Mouse (Mus musculus) spleen, postnatal 4 days (tissue): ENCODE measurements around the gene Gale.

Source experiments
- DNase-seq, 2 experiments: peaks; one replicate each; pipeline ENCODE4 v3.0.0; 2022; ENCODE audit warnings: low spot score in 2 of 2

Gale gene

GRCm38 (mm10) chr4:135963457-135964193, at the start of gene Gale:
Gale (plus strand) TSS chr4:135963727.
- DNase-seq = peak; percentile 92 to 95

DNA sequence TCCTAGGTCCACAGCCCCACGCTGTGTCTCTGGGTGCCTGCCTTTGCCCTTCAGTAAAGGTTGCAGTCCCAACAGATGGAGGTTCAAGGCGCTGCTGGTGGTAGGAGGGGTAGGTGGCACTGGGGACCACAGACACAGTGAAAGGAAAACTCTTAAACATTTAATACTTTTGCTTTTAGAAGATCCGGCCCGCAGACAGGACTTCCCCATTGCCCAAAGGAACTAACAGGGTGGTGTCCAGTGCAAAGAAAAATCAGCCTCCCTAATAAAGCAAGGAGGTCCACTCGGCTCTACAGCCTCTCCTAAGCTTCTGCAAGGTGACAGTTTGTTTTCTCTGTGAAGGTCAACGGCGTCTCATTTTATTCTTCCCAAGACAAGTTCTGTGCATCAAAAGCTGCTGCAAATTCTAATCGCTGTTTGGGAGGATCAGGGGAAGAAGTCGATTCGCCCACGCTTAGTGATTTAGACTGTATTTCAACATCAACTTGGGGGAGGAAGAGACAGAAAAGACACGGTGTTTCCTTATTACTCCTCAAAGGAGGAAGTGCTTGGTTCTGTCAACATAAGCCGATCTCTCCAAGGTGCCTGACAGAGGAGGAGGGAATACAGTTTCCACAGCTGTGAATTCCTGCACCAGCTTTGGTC, 44.8 kb upstream of the Gale start:
- DNase-seq = no peak

GRCm38 (mm10) chr4:135919280-135919639, 44.3 kb upstream of the Gale start:
- DNase-seq = no peak

DNA sequence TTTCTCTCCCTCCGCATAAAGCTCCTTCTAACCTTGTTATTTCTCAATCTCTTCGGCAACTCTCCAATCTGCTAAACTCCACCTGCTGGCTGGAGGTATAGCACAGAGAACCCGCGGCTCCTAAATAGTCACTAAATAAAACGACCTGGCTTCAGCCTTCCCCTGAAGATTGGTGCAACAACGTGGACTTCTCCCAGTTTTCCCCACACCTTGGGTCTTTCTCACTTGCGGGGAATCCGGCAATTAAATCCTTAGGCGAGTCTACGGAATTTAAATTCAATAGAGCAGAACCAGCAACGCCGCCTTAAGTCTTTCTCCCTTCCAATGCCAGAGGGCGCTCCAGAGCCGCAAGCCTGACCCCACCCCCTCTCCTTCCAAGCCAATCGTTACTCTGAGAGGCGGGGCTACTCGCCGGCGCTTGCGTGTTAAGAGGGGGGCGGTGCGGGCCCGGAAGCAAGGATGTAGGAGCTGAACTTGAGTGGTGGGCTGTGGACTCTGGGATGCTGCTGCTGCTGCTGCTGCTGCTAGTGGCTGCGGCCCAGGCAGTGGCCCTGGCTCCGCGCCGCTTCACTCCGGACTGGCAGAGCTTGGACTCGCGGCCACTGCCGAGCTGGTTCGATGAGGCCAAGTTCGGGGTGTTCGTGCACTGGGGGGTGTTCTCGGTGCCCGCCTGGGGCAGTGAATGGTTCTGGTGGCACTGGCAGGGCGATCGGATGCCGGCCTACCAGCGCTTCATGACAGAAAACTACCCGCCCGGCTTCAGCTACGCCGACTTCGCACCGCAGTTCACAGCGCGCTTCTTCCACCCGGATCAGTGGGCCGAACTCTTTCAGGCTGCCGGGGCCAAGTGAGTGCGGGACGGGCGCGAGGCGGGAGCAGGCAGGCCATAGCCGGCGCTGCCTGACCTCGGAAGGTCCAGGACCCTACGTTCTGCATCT, 43.0 kb upstream of the Gale start, which contains the start of gene Fuca1:
Gene Fuca1 (plus strand): TSS at position 432 of the 938 bp plus-strand sequence.
- peak; percentile 97 to 99 for DNase-seq

DNA sequence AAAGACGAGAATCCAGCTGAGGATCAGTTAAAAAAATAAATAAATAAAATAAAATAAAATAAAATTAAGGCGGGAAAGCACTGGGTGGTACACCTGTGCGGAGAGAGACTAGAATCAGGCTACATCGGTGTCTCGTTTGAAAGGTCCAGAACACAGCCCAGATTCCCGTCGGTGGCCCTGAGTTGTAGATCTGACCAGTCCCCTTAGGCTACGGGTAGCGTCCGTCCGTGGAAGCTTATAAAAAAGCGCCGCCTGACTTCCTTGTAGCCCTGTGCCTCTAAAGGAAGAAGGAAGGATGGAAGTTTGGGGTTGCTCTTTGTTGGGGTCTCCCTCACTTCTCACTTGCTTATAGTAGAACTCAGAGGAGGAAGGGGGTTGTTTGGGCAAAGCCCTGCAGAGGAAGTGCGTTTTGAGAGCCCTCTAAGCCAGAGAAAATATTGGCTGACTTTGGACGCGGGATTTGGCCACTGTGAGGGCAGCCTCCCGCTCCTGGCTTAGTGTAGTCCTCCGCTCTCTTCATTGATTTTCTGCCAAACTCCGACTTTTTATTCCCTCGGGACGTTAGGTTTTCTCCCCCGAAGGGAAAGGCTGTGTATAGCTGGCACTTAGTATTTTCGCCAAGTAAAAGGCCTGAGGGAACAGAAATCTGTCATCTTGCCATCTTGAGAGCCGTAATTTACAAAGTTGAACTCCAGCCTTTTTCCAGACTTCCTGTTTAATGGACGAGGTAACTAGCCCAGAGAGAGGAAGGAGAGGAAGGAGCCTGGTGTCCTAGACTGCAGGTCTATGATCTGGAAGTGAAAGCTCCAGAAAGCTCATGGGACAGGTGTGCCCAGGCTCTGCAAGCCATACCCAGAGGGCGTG, 42.0 kb upstream of the Gale start:
- no peak for DNase-seq

DNA sequence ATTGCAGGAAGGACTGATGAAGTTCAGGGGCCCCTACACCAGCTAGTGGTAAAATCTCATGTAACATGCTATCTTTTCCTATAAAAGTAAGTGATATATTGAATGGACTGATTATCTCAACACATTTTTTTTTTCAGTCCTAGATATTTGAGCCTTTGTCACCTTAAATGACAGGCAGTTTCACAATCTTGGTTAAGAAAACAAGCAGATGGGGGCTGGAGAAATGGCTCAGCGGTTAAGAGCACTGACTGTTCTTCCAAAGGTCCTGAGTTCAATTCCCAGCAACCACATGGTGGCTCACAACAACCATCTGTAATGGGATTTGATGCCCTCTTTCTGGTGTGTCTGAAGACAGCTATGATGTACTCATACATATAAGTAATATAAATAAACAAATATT, 41.3 kb upstream of the Gale start:
- DNase-seq = no peak

DNA sequence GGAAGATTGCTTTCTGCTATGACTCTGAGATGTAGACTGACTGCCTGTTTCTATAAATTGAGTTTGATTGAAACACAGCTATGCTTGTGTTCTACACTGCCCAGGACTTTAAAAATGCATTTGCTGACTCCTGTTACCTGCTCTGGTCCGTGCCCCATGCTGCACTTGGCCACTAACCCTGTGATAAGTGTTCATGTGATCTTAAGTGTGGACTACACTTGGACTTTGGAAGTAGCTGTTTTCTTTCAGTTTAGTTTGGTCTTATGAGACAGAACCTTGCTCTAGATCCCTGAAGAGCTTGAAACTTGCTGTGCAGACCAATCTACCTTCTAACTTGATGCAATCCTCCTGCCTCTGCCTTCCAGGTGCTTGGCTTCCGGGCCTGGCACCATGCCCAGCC, 39.1 kb upstream of the Gale start:
- DNase-seq = no peak

DNA sequence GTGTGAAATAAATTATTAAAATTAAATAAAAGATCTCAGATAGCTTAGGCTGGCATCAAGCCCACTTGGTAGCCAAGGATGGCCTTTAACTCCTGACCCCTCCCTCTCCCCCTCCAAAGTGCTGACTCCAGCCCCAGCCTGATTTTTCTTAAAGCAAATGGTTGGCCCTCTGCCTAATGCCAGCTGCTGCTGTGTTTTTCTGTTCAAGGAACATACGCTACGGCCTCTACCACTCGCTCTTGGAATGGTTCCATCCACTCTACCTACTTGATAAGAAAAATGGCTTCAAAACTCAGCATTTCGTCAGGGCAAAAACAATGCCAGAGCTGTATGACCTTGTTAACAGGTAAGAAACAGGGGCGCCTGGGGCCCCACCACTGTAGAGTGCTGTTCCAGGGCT, 38.2 kb upstream of the Gale start:
- DNase-seq = no peak

GRCm38 (mm10) chr4:135926195-135926808, 37.2 kb upstream of the Gale start:
- no peak for DNase-seq

GRCm38 (mm10) chr4:135926861-135927260, 36.7 kb upstream of the Gale start:
- no peak for DNase-seq

DNA sequence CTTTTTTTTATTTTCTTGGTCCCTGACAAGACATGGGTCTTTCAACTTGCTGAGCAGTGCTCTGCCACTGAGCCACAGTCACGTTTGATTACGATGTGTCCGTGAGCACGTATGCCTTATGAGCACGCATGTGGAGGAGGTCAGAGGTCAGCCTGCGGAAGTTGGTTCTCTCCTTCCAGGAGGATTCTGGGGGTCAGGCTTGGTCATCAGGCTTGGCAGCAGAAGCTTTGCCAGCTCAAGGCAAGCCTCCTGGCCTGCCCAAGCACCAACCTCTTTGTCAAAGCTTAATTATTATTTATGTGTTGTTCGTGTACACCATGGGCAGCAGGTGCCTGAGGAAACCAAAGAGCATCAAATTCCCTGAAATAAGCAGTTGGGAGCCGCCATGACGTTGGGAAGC, 35.2 kb upstream of the Gale start:
- DNase-seq = no peak

DNA sequence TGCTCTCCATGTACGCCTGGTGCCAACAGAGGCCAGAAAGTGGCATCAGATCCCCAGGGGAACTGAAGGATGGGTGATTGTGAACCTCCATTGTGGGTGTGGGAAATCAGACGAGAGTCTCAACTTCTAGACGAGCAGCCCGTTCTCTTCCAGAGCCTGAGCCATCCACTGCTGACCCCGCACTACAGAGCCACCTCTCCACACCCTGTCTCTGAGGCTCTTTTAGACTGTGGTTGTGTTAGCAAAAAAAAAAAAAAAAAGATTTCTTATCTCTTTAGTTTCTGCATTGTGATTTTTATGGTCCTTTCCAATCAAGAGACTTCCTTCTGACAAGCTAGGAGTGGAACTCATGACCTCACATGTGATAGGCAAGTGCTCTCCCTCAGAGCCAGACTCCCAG, 34.1 kb upstream of the Gale start:
- no peak for DNase-seq

DNA sequence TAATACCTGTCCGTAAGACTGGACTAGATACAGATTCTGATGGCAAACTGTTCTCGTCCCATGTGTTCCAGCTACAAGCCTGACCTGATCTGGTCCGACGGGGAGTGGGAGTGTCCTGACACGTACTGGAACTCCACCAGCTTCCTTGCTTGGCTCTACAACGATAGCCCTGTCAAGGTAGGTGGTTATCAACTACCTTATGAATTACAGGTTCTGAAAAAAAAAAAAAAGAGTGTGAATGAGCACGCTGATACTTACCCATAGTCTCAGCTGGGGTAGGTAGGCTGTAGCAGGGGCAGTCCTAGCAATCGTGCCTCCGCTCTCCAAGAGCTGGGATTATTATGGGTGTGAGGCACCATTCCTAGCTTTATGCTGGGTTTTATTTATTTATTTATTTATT, 33.7 kb upstream of the Gale start:
- DNase-seq = no peak

DNA sequence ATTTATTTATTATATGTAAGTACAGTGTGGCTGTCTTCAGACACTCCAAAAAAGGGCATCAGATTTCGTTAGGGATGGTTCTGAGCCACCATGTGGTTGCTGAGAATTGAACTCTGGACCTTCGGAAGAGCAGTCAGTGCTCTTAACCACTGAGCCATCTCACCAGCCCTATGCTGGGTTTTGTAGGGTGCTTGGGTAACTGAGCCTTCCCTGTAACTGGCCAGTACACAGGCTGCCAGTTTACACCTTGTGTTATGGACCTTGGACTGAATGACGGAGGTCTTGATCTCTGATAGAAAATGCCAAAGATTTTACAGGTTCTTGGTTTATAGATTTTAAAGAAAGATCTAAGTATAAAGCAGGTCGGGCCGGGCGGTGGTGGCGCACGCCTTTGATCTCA, 33.3 kb upstream of the Gale start:
- DNase-seq = no peak

GRCm38 (mm10) chr4:135931832-135932231, 31.7 kb upstream of the Gale start:
- no peak for DNase-seq

DNA sequence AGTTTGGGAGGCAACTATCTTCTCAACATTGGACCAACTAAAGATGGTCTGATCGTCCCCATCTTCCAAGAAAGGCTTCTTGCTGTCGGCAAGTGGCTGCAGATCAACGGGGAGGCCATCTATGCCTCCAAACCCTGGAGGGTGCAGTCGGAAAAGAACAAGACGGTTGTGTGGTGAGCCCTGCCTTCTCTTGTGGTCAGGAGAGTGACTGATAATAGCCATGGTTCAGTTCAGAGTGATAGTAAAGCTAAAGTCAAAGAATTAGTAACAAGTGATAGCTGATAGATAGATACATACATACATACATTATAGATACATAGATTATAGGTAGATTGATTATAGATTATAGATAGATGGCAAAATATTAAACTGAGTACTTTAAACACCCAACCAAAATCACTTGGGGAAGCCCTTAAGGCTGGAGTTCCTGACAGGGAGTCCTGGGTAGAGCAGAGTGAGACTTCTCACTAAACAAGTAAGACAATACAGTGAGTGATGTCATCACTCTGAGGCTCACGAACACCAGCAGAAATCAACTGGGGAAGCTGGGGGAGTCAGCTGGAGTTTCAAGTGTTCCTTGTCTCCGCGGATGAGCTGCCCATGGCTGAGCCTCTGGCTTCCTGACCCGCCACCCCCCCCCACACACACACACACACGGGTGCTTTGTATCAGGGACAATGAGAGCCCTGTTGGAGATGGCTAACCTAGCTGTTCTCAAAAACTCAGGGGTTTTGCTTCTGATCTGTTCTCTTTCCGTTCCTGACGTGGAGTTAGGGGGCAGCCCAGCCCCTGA, 28.6 kb upstream of the Gale start:
- DNase-seq = no peak

- no peak for DNase-seq
Observed at GRCm38 (mm10) chr4:135935502-135935901, 28.0 kb upstream of the Gale start.

GRCm38 (mm10) chr4:135938858-135939257, 24.7 kb upstream of the Gale start:
- DNase-seq = no peak

DNA sequence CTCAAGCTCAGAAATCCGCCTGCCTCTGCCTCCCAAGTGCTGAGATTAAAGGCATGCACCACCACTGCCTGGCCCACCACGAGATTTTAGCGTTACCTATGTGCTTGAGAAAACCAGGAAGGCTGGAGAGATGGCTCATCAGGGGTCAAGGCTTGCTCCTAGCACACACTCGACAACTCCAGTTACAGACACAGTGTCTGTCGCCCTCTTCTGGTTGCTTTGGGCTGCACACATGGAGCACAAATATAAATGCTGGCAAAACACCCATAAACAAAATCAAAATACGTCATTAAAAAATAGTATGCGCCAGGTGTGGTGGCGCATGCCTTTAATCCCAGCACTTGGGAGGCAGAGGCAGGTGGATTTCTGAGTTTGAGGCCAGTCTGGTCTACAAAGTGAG, 22.5 kb upstream of the Gale start:
- DNase-seq = peak in 1 of 2 experiments; percentile 65

DNA sequence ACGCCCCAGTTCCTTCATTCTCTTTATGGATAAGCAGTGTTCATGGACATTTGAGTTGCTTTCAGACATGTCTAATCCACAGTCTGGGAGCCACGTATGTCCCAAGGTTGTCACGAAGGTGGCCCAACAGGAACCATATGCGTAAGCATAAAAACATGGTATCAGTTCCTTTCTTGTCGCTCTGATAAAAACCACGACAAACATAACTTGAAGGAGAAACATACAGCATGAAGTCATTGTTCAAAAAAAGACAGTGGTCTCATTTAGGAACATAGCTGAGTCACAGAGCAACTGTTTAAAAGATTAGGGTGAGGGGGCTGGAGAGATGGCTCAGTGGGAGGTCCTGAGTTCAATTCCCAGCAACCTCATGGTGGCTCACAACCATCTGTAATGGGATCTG, 21.3 kb upstream of the Gale start:
- DNase-seq = no peak
